Mouse (Mus musculus) embryonic facial prominence, embryonic 12.5 days (tissue): ENCODE results near the gene Psme3. TPM values are rescaled to one million over a fixed set of nuclear protein-coding genes. Genes with fewer than 3 reads are reported as not detected.

Experiments
- ATAC-seq: fragments of 200-750 bp; cut with Nextera tagmentation; 2 replicates; pipeline ENCODE4 v1.8.0; 2017; ENCODE audit not compliant: insufficient number of reproducible peaks, insufficient read depth, low FRiP score, low TSS enrichment
- H3K27ac ChIP-seq: fragments of 300-500 bp; sonication (generic); 2 replicates; pipeline ENCODE4 v1.5.1; 2016; ENCODE audit warnings: mild to moderate bottlenecking
- H3K27me3 ChIP-seq: fragments of 300-500 bp; sonication (generic); 2 replicates; pipeline ENCODE4 v1.6.1; 2016; ENCODE audit warnings: mild to moderate bottlenecking, moderate library complexity
- H3K36me3 ChIP-seq: fragments of 300-500 bp; sonication (generic); 2 replicates; pipeline ENCODE4 v1.6.1; 2016; ENCODE audit warnings: mild to moderate bottlenecking
- H3K4me1 ChIP-seq: fragments of 300-500 bp; sonication (generic); 2 replicates; pipeline ENCODE4 v1.6.1; 2016
- H3K4me2 ChIP-seq: fragments of 300-500 bp; sonication (generic); replicated peaks from 2 replicates; pipeline ENCODE4 v1.6.1; 2016; ENCODE audit warnings: mild to moderate bottlenecking, moderate library complexity
- H3K4me3 ChIP-seq: fragments of 300-500 bp; sonication (generic); 2 replicates; pipeline ENCODE4 v1.5.1; 2016; ENCODE audit warnings: mild to moderate bottlenecking
- H3K9ac ChIP-seq: fragments of 300-500 bp; sonication (generic); 2 replicates; pipeline ENCODE4 v1.6.1; 2016; ENCODE audit warnings: mild to moderate bottlenecking, moderate library complexity
- H3K9me3 ChIP-seq: fragments of 300-500 bp; sonication (generic); 2 replicates; pipeline ENCODE4 v1.6.1; 2016; ENCODE audit warnings: mild to moderate bottlenecking, moderate library complexity
- WGBS: fragments of 180-500 bp; shearing (Covaris S2); methylation state at CpG from one replicate; pipeline ENCODE4 v1.1.7; 2016; 5-methylcytosine and 5-hydroxymethylcytosine counted together
- polyA plus RNA-seq: library from polyadenylated mRNA; unstranded; fragments of >200 nt; fragmentation: Nextera tagmentation; extraction: Ambion mirVana; gene quantifications from 2 replicates; pipeline ENCODE4 v1.2.1, GENCODE M21; 2016

The Psme3 gene
- 163 and 172 TPM in 2 replicates for polyA plus RNA-seq

GRCm38 (mm10) chr11:101315665-101316500 is at the start of gene Psme3:
Gene Psme3, plus strand, starts transcription at chr11:101316213.
- Histone ChIP-seq H3K4me2 (peak within 1 kb of the TSS; percentile 98), H3K4me3 (peak within 1 kb of the TSS; percentile 98), H3K4me1 (peaks cover 11% of the 10 kb centered on the region), H3K27ac (peak within 1 kb of the TSS; percentile 73), H3K9ac (peak within 1 kb of the TSS; percentile 92), H3K36me3 (peaks cover 24% of the 10 kb centered on the region), H3K9me3 (no peaks in the 10 kb centered on the region), H3K27me3 (no peaks in the 10 kb centered on the region)
- ATAC-seq, result peak; percentile 87
- WGBS, result under 1% methylated on average over 61 of the region's 62 CpGs

- peaks cover 24% of the 10 kb centered on the region for H3K27me3 ChIP-seq
- H3K9ac ChIP-seq, result no peak overlapping the region
- 34% methylated on average over 10 of the region's 10 CpGs for WGBS
- H3K9me3 ChIP-seq, result no peaks in the 10 kb centered on the region
- no peak overlapping the region for H3K4me2 ChIP-seq
- H3K36me3 ChIP-seq, result no peaks in the 10 kb centered on the region
- no peak overlapping the region for H3K27ac ChIP-seq
- no peak for ATAC-seq
- peaks cover 15% of the 10 kb centered on the region for H3K4me1 ChIP-seq
- no peak overlapping the region for H3K4me3 ChIP-seq
These were observed 46.4 kb upstream of the Psme3 start for GRCm38 (mm10) chr11:101269577-101270116.

GRCm38 (mm10) chr11:101272446-101272845 is 43.6 kb upstream of the Psme3 start:
- Histone ChIP-seq H3K36me3 (peaks cover 11% of the 10 kb centered on the region; the same call in 1 of the 2 replicates), H3K4me1 (peaks cover 9% of the 10 kb centered on the region), H3K9me3 (no peaks in the 10 kb centered on the region), H3K4me2 (no peak overlapping the region), H3K4me3 (no peak overlapping the region), H3K27me3 (0 out of 2 replicates have a peak, but pooled peaks cover 15% of the 10 kb centered on the region), H3K27ac (no peak overlapping the region), H3K9ac (no peak overlapping the region)
- ATAC-seq, result no peak
- WGBS, result 81% methylated on average over 3 of the region's 3 CpGs

- Histone ChIP-seq H3K9me3 (no peaks in the 10 kb centered on the region), H3K27me3 (0 out of 2 replicates have a peak, but pooled peaks cover 9% of the 10 kb centered on the region), H3K4me3 (no peak overlapping the region), H3K27ac (no peak overlapping the region), H3K36me3 (peaks cover 11% of the 10 kb centered on the region; the same call in 1 of the 2 replicates), H3K4me1 (peaks cover 18% of the 10 kb centered on the region), H3K4me2 (no peak overlapping the region), H3K9ac (no peak overlapping the region)
- WGBS, result 73% methylated on average over 4 of the region's 4 CpGs
- ATAC-seq, result no peak
These were observed 40.7 kb upstream of the Psme3 start for GRCm38 (mm10) chr11:101275309-101275708.

- H3K36me3 ChIP-seq, result peaks cover 11% of the 10 kb centered on the region; the same call in 1 of the 2 replicates
- H3K4me2 ChIP-seq, result peak overlapping the region; percentile 73
- WGBS, result 29% methylated on average over 26 of the region's 27 CpGs
- no peaks in the 10 kb centered on the region for H3K9me3 ChIP-seq
- peaks cover 18% of the 10 kb centered on the region for H3K4me1 ChIP-seq
- no peak for ATAC-seq
- 0 out of 2 replicates have a peak, but pooled peaks cover 6% of the 10 kb centered on the region for H3K27me3 ChIP-seq
- H3K9ac ChIP-seq, result 0 out of 2 replicates have a peak overlapping the region, but pooled peaks have one; percentile 25
- H3K4me3 ChIP-seq, result peak overlapping the region; percentile 12
- H3K27ac ChIP-seq, result no peak overlapping the region
These were observed 39.5 kb upstream of the Psme3 start for GRCm38 (mm10) chr11:101276319-101277070.

GRCm38 (mm10) chr11:101277381-101278222 is 38.4 kb upstream of the Psme3 start:
- Histone ChIP-seq H3K27ac (no peak overlapping the region), H3K9me3 (no peaks in the 10 kb centered on the region), H3K36me3 (peaks cover 11% of the 10 kb centered on the region; the same call in 1 of the 2 replicates), H3K9ac (peak overlapping the region; percentile 62), H3K4me2 (peak overlapping the region; percentile 73), H3K4me1 (peaks cover 18% of the 10 kb centered on the region), H3K27me3 (0 out of 2 replicates have a peak, but pooled peaks cover 4% of the 10 kb centered on the region), H3K4me3 (peak overlapping the region; percentile 62)
- no peak for ATAC-seq
- WGBS, result 74% methylated on average over 12 of the region's 12 CpGs

- H3K4me3 ChIP-seq, result peak within 1 kb of the TSS; percentile 62
- H3K4me2 ChIP-seq, result peak within 1 kb of the TSS; percentile 73
- H3K9me3 ChIP-seq, result no peaks in the 10 kb centered on the region
- WGBS, result 11% methylated on average over 45 of the region's 45 CpGs
- 0 out of 2 replicates have a peak, but pooled peaks cover 4% of the 10 kb centered on the region for H3K27me3 ChIP-seq
- H3K4me1 ChIP-seq, result peaks cover 18% of the 10 kb centered on the region
- peaks cover 11% of the 10 kb centered on the region; the same call in 1 of the 2 replicates for H3K36me3 ChIP-seq
- H3K9ac ChIP-seq, result peak within 1 kb of the TSS; percentile 62
- H3K27ac ChIP-seq, result 0 out of 2 replicates have a peak within 1 kb of the TSS, but pooled peaks have one; percentile 32
- peak; percentile 91 for ATAC-seq
These were observed 37.5 kb upstream of the Psme3 start, which contains the start of the genes Cntd1 and Coa3 for GRCm38 (mm10) chr11:101278223-101279192. Gene Cntd1, plus strand, starts transcription at chr11:101279012. Gene Coa3, minus strand, starts transcription at chr11:101279114.

GRCm38 (mm10) chr11:101279193-101279569 is 36.8 kb upstream of the Psme3 start:
- Histone ChIP-seq H3K4me3 (peak overlapping the region; percentile 62), H3K4me1 (peaks cover 18% of the 10 kb centered on the region), H3K27me3 (0 out of 2 replicates have a peak, but pooled peaks cover 4% of the 10 kb centered on the region), H3K4me2 (peak overlapping the region; percentile 73), H3K9me3 (no peaks in the 10 kb centered on the region), H3K27ac (no peak overlapping the region), H3K36me3 (peaks cover 11% of the 10 kb centered on the region; the same call in 1 of the 2 replicates), H3K9ac (no peak overlapping the region; the same call in 1 of the 2 replicates)
- WGBS, result 64% methylated on average over 14 of the region's 14 CpGs
- ATAC-seq, result 0 out of 2 replicates have a peak, but pooled peaks have one; percentile 8

GRCm38 (mm10) chr11:101280837-101281236 is 35.2 kb upstream of the Psme3 start:
- Histone ChIP-seq H3K27ac (no peak overlapping the region), H3K4me2 (no peak overlapping the region), H3K36me3 (peaks cover 13% of the 10 kb centered on the region; the same call in 1 of the 2 replicates), H3K4me1 (peaks cover 18% of the 10 kb centered on the region), H3K4me3 (no peak overlapping the region), H3K27me3 (0 out of 2 replicates have a peak, but pooled peaks cover 4% of the 10 kb centered on the region), H3K9ac (no peak overlapping the region), H3K9me3 (no peaks in the 10 kb centered on the region)
- ATAC-seq, result no peak
- WGBS, result 51% methylated on average over 7 of the region's 7 CpGs
